Mouse (Mus musculus) small intestine, adult 2 months (tissue): ENCODE data around the gene Nt5dc3. TPM values are rescaled to one million over a fixed set of nuclear protein-coding genes. Genes with fewer than 3 reads are reported as not detected.

ENCODE experiments used
- H3K27ac ChIP-seq: fragments of 200-500 bp; 2 replicates; pipeline ENCODE4 v1.5.1; 2012; ENCODE audit warnings: low read depth, low read length, control low read depth, inconsistent platforms; ENCODE audit not compliant: insufficient read depth
- H3K27me3 ChIP-seq: fragments of 200-500 bp; 2 replicates; pipeline ENCODE4 v1.6.1; 2012; ENCODE audit warnings: mild to moderate bottlenecking, moderate library complexity, low read length, inconsistent platforms; ENCODE audit not compliant: control insufficient read depth, insufficient read depth
- H3K36me3 ChIP-seq: fragments of 200-500 bp; 2 replicates; pipeline ENCODE4 v1.6.1; 2012; ENCODE audit warnings: mild to moderate bottlenecking, low read length, control low read depth, inconsistent platforms; ENCODE audit not compliant: control insufficient read depth, insufficient read depth
- H3K4me1 ChIP-seq: fragments of 200-500 bp; 2 replicates; pipeline ENCODE4 v1.6.1; 2012; ENCODE audit warnings: low read length, inconsistent platforms, mixed read lengths; ENCODE audit not compliant: control insufficient read depth, insufficient read depth, insufficient read length
- H3K4me3 ChIP-seq: fragments of 200-500 bp; 2 replicates; pipeline ENCODE4 v1.5.1; 2012; ENCODE audit warnings: low read depth, mild to moderate bottlenecking, control low read depth, inconsistent platforms, low read length, moderate library complexity
- CTCF ChIP-seq: fragments of 200-500 bp; IDR thresholded peaks from 2 replicates; pipeline ENCODE4 v1.5.1; 2012; ENCODE audit warnings: low read depth, mild to moderate bottlenecking, control low read depth, inconsistent platforms, low read length, moderate library complexity, mixed read lengths; ENCODE audit not compliant: insufficient replicate concordance, insufficient read length; ENCODE audit errors: extremely low read depth
- POLR2A ChIP-seq: fragments of 200-500 bp; IDR thresholded peaks from 2 replicates; pipeline ENCODE4 v1.6.1; 2012; ENCODE audit warnings: low read depth, mild to moderate bottlenecking, control low read depth, inconsistent platforms, low read length, moderate library complexity
- WGBS: fragments of 180-500 bp; shearing (Covaris S2); methylation state at CpG from one replicate; pipeline ENCODE4 v1.1.7; 2018; 5-methylcytosine and 5-hydroxymethylcytosine counted together
- polyA plus RNA-seq: library from polyadenylated mRNA; depleted of rRNA; stranded (reverse); fragments of >200 nt; gene quantifications from 2 replicates; pipeline ENCODE4 v1.2.3, GENCODE M21; 2012

Gene Nt5dc3
- polyA plus RNA-seq, 1 experiment, result 1.8 TPM

DNA sequence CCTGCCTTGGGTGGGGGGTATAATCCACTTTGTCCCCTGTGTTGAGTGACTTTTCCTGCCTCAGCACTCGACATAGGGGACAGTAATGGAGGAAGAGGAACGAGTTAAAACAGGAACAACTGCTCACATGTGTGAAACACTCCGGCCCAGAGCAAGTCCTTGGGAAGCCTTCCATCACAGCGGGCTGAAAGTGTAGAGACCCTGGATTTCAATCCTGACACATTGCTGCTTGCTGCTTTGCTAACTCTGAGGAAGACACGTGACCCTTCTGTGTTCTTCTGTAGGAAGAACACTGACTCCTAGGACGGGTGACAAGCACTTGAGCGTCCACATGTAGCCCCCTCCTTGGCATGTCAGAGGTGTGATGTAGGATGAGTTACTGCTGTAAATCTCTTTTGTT is 36.3 kb downstream of the Nt5dc3 start:
- no peak overlapping the region for H3K27ac ChIP-seq
- TF ChIP-seq POLR2A, result no peak
- TF ChIP-seq CTCF, result no peak
- WGBS, result 89% methylated on average over 7 of the region's 7 CpGs
- H3K4me1 ChIP-seq, result no peaks in the 10 kb centered on the region; the same call in 1 of the 2 replicates
- H3K36me3 ChIP-seq, result no peaks in the 10 kb centered on the region
- no peaks in the 10 kb centered on the region for H3K27me3 ChIP-seq
- no peak overlapping the region for H3K4me3 ChIP-seq

DNA sequence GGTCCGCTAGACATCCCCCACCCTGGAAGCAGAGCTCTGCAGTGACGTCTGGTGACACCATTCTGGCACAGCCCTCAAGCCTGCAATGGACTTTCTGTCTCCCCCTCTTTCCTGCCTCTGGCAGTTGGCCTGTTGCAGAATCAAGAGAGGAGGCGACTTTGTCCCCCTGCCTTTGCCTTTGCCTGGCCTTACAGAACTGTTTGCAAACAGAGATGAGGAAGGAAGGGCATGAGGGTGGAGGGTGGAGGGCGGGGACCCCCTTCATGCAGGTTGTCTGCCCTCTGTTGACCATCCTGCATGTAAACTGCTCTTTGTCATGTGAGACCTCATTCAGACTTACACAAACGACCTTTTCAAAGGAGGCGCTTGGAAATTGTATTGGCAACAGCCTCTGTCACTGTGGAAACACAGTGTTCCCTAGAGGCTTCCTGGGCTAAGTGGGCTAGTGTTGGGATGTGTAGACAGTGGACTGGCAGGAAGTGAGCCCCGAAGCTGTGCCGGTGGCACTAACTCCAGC is 40.9 kb downstream of the Nt5dc3 start:
- Histone ChIP-seq H3K36me3 (peaks cover 2% of the 10 kb centered on the region), H3K27ac (peak overlapping the region; percentile 7; the same call in 1 of the 2 replicates), H3K4me1 (no peaks in the 10 kb centered on the region), H3K4me3 (no peak overlapping the region), H3K27me3 (no peaks in the 10 kb centered on the region)
- WGBS, result 68% methylated on average over 8 of the region's 8 CpGs
- TF ChIP-seq POLR2A (no peak), CTCF (no peak)

DNA sequence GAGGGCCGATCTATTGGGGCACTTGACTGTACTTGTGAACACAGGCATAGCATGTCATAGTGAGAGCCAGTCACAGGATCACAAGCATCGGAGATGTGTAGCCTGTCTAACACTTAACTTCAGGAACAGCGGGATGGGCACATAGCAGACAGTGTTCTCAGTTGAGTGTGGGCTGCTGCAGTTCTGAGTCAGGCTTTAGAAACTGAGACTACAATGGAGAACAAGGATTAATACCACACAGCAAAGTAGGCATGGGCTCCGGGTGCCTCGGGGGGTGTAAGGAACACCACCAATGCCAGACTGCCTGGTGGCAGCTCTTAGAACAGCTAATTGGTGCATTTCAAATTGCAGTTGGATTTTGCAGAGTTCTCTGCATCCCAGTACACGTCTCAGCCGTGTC is 42.2 kb downstream of the Nt5dc3 start:
- Histone ChIP-seq H3K27ac (no peak overlapping the region), H3K4me3 (no peak overlapping the region), H3K4me1 (no peaks in the 10 kb centered on the region), H3K36me3 (peaks cover 2% of the 10 kb centered on the region), H3K27me3 (no peaks in the 10 kb centered on the region)
- WGBS, result 97% methylated on average over 7 of the region's 7 CpGs
- TF ChIP-seq POLR2A (no peak), CTCF (no peak)

DNA sequence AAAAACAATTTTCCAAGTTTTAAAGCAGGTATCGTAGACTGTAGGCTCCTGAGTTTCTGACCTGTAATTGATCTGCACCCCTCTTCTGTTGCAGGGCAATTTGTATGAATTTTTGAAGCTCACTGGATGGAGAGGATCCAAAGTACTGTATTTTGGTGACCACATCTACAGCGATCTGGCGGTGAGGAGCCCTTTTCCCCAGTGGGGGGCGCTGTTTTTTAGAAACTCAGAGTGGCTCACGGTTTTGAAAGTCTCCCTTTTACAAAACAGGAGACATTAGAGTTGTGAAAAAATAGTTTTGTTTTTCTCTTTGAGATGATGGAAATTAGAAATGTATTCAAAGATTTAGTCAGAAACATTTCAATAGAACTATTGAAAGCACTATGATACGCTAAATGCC is 45.3 kb downstream of the Nt5dc3 start:
- 88% methylated on average over 6 of the region's 6 CpGs for WGBS
- peaks cover 2% of the 10 kb centered on the region for H3K36me3 ChIP-seq
- no peak overlapping the region for H3K4me3 ChIP-seq
- H3K4me1 ChIP-seq, result no peaks in the 10 kb centered on the region
- H3K27me3 ChIP-seq, result no peaks in the 10 kb centered on the region
- H3K27ac ChIP-seq, result no peak overlapping the region
- TF ChIP-seq POLR2A (no peak), CTCF (no peak)

DNA sequence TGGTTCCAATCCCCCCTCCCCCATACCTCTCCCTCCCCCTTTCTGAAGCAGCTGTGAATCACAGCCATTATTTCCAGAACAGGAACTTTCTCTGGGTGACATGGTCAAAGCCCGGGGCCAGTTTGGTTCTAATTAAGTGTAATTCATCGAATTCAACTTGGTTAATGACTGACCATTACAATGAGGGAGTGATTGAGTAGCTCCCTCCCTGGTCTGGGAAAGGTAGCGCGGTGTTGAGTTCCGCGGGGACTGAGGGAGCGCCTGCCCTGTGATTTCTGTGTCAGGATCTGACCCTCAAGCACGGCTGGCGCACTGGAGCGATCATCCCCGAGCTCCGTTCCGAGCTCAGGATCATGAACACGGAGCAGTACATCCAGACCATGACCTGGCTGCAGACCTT is 46.1 kb downstream of the Nt5dc3 start:
- WGBS, result 90% methylated on average over 14 of the region's 14 CpGs
- Histone ChIP-seq H3K4me1 (no peaks in the 10 kb centered on the region), H3K36me3 (peaks cover 2% of the 10 kb centered on the region), H3K4me3 (no peak overlapping the region), H3K27me3 (no peaks in the 10 kb centered on the region), H3K27ac (no peak overlapping the region)
- TF ChIP-seq CTCF, result no peak
- no peak for TF ChIP-seq POLR2A

DNA sequence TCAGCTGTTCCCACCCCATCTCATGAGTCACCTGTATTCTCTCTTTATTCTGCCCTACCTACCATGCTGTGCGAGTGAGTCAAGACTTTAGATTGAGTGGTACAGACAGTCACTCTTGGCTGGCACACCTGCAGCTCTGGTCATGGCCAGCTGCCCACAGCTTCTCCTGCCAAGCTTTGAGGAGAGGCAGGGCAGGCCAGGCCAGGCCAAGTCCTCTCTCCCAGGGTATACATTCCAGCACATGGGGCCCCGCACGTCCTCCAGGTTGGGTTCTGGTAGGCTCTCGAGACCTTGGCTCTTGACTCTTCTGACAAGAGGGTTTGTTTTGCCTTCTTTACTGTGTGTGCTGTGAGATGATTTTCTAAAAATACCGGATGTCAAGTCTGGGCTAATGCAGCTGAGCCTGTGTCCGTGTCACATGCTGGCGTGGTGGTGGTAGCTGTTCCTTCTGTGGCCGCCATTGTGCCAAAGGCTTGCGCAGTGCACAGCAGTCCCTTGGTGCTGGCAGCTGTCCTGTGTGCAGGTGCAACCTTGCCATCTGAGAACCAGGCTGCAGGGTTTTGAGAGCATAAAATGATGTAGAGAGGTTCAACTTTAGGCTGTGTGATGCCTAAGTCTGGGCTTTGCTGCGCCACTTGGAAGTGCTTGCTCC is 47.2 kb downstream of the Nt5dc3 start:
- no peaks in the 10 kb centered on the region for H3K27me3 ChIP-seq
- H3K4me1 ChIP-seq, result no peaks in the 10 kb centered on the region
- WGBS, result 82% methylated on average over 10 of the region's 10 CpGs
- H3K36me3 ChIP-seq, result peaks cover 2% of the 10 kb centered on the region; the same call in 1 of the 2 replicates
- no peak overlapping the region for H3K27ac ChIP-seq
- no peak overlapping the region for H3K4me3 ChIP-seq
- TF ChIP-seq POLR2A (no peak), CTCF (no peak)

DNA sequence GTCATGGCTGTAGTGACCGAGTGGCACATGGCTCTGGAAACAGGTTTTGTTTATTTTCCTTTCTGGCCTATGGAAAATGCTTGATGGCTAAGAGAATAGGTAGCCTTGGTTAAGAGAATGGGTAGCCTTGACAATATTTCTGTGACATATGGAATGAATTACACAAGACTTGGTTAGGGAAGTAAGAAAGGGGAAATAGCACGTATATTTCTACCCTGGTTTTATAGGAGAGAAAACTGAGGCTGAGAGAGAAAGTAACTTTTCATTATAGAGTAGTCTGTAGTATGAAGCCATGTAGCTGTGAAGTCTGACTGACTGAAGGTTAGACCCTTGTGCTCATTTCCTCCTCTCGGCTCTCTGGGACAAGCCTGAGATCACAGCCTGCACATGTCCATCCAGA is 48.1 kb downstream of the Nt5dc3 start:
- Histone ChIP-seq H3K4me3 (no peak overlapping the region), H3K4me1 (no peaks in the 10 kb centered on the region), H3K36me3 (peaks cover 2% of the 10 kb centered on the region; the same call in 1 of the 2 replicates), H3K27ac (no peak overlapping the region), H3K27me3 (no peaks in the 10 kb centered on the region)
- WGBS, result 83% methylated on average over 3 of the region's 3 CpGs
- TF ChIP-seq POLR2A, result no peak
- TF ChIP-seq CTCF, result no peak
